Mouse (Mus musculus) hindbrain, embryonic 14.5 days (tissue): ENCODE results near the gene Efl1. TPM values are rescaled to one million over a fixed set of nuclear protein-coding genes. Genes with fewer than 3 reads are reported as not detected.

Source experiments
- ATAC-seq: fragments of 200-750 bp; cut with Nextera tagmentation; 2 replicates; pipeline ENCODE4 v1.8.0; 2017; ENCODE audit warnings: moderate number of reproducible peaks, mild to moderate bottlenecking, moderate TSS enrichment, moderate library complexity; ENCODE audit not compliant: low FRiP score
- DNase-seq: peaks from one replicate; pipeline ENCODE4 v3.0.0-alpha.2; 2015; ENCODE audit warnings: low spot score
- H3K27ac ChIP-seq: fragments of 300-500 bp; sonication (generic); 2 replicates; pipeline ENCODE4 v1.5.1; 2014; ENCODE audit warnings: mild to moderate bottlenecking, moderate library complexity
- H3K27me3 ChIP-seq: fragments of 300-500 bp; sonication (generic); 2 replicates; pipeline ENCODE4 v1.6.1; 2014; ENCODE audit warnings: mild to moderate bottlenecking, low read length, mixed read lengths; ENCODE audit not compliant: control insufficient read depth, insufficient read depth
- H3K36me3 ChIP-seq: fragments of 300-500 bp; sonication (generic); replicated peaks from 2 replicates; pipeline ENCODE4 v1.6.1; 2014; ENCODE audit not compliant: control insufficient read depth, insufficient read depth
- H3K4me1 ChIP-seq: fragments of 300-500 bp; sonication (generic); replicated peaks from 2 replicates; pipeline ENCODE4 v1.6.1; 2014; ENCODE audit warnings: antibody characterized with exemption, low read length, mixed read lengths; ENCODE audit not compliant: control insufficient read depth, insufficient read depth
- H3K4me2 ChIP-seq: fragments of 300-500 bp; sonication (generic); replicated peaks from 2 replicates; pipeline ENCODE4 v1.6.1; 2014; ENCODE audit warnings: mild to moderate bottlenecking, moderate library complexity
- H3K4me3 ChIP-seq: fragments of 300-500 bp; sonication (generic); replicated peaks from 2 replicates; pipeline ENCODE4 v1.5.1; 2014; ENCODE audit warnings: mild to moderate bottlenecking, low read length
- H3K9ac ChIP-seq: fragments of 300-500 bp; sonication (generic); 2 replicates; pipeline ENCODE4 v1.6.1; 2014
- H3K9me3 ChIP-seq: fragments of 300-500 bp; sonication (generic); 2 replicates; pipeline ENCODE4 v1.6.1; 2016; ENCODE audit warnings: low read length; ENCODE audit not compliant: control insufficient read depth
- WGBS: fragments of 180-500 bp; shearing (Covaris S2); extraction: QIAGEN DNeasy Blood & Tissue Kit; methylation state at CpG from one replicate; pipeline ENCODE4 v1.1.7; 2014; 5-methylcytosine and 5-hydroxymethylcytosine counted together
- polyA plus RNA-seq: library from polyadenylated mRNA; unstranded; fragments of >200 nt; fragmentation: Nextera tagmentation; extraction: Ambion mirVana; gene quantifications from 2 replicates; pipeline ENCODE4 v1.2.1, GENCODE M21; 2014

Gene Efl1
- polyA plus RNA-seq, 1 experiment from 2014 or later, result 22.4 TPM

- ATAC-seq (peak; percentile 55; the same call in 1 of the 2 replicates), DNase-seq (peak; percentile 51)
- Histone ChIP-seq H3K9me3 (no peaks in the 10 kb centered on the region), H3K4me1 (peaks cover 16% of the 10 kb centered on the region), H3K4me2 (peak overlapping the region; percentile 43), H3K27ac (no peak overlapping the region; the same call in 1 of the 2 replicates), H3K27me3 (no peaks in the 10 kb centered on the region), H3K36me3 (no peaks in the 10 kb centered on the region), H3K4me3 (peak overlapping the region; percentile 4; the same call in 1 of the 2 replicates), H3K9ac (no peak overlapping the region)
- WGBS, result 15% methylated on average over 19 of the region's 19 CpGs
These were observed 162.9 kb downstream of the Efl1 start for GRCm38 (mm10) chr7:82811140-82811851.

- no peaks in the 10 kb centered on the region for H3K9me3 ChIP-seq
- peaks cover 16% of the 10 kb centered on the region for H3K4me1 ChIP-seq
- H3K36me3 ChIP-seq, result no peaks in the 10 kb centered on the region
- no peak overlapping the region for H3K9ac ChIP-seq
- WGBS, result 83% methylated on average over 19 of the region's 19 CpGs
- DNase-seq (no peak), ATAC-seq (no peak)
- no peak overlapping the region for H3K27ac ChIP-seq
- no peak overlapping the region for H3K4me2 ChIP-seq
- H3K4me3 ChIP-seq, result no peak overlapping the region
- no peaks in the 10 kb centered on the region for H3K27me3 ChIP-seq
These were observed 164.1 kb downstream of the Efl1 start for GRCm38 (mm10) chr7:82812186-82813155.

- 94% methylated on average over 7 of the region's 7 CpGs for WGBS
- H3K4me3 ChIP-seq, result no peak overlapping the region
- H3K9ac ChIP-seq, result no peak overlapping the region
- no peaks in the 10 kb centered on the region for H3K27me3 ChIP-seq
- no peak for ATAC-seq
- H3K4me2 ChIP-seq, result no peak overlapping the region
- no peak for DNase-seq
- no peak overlapping the region for H3K27ac ChIP-seq
- no peaks in the 10 kb centered on the region for H3K9me3 ChIP-seq
- no peaks in the 10 kb centered on the region for H3K36me3 ChIP-seq
- H3K4me1 ChIP-seq, result no peaks in the 10 kb centered on the region
These were observed 171.1 kb downstream of the Efl1 start for GRCm38 (mm10) chr7:82819541-82819940.

- Histone ChIP-seq H3K9ac (no peak overlapping the region), H3K4me1 (no peaks in the 10 kb centered on the region), H3K4me2 (no peak overlapping the region), H3K9me3 (no peaks in the 10 kb centered on the region), H3K27ac (no peak overlapping the region), H3K4me3 (no peak overlapping the region), H3K27me3 (no peaks in the 10 kb centered on the region), H3K36me3 (no peaks in the 10 kb centered on the region)
- 74% methylated on average over 4 of the region's 4 CpGs for WGBS
- ATAC-seq (no peak), DNase-seq (no peak)
These were observed 172.2 kb downstream of the Efl1 start for GRCm38 (mm10) chr7:82820661-82821060.

- Histone ChIP-seq H3K9ac (no peak overlapping the region), H3K27ac (no peak overlapping the region), H3K36me3 (no peaks in the 10 kb centered on the region), H3K9me3 (no peaks in the 10 kb centered on the region), H3K27me3 (no peaks in the 10 kb centered on the region), H3K4me1 (no peaks in the 10 kb centered on the region), H3K4me2 (no peak overlapping the region), H3K4me3 (no peak overlapping the region)
- ATAC-seq (no peak), DNase-seq (no peak)
- 70% methylated on average over 3 of the region's 3 CpGs for WGBS
These were observed 173.1 kb downstream of the Efl1 start for GRCm38 (mm10) chr7:82821501-82821900.

- WGBS, result 44% methylated on average over 1 of the region's 1 CpGs
- no peaks in the 10 kb centered on the region for H3K9me3 ChIP-seq
- DNase-seq (no peak), ATAC-seq (no peak)
- no peak overlapping the region for H3K9ac ChIP-seq
- H3K27ac ChIP-seq, result no peak overlapping the region
- no peak overlapping the region for H3K4me2 ChIP-seq
- H3K27me3 ChIP-seq, result no peaks in the 10 kb centered on the region
- H3K4me1 ChIP-seq, result no peaks in the 10 kb centered on the region
- no peak overlapping the region for H3K4me3 ChIP-seq
- H3K36me3 ChIP-seq, result no peaks in the 10 kb centered on the region
These were observed 174.1 kb downstream of the Efl1 start for GRCm38 (mm10) chr7:82822528-82822927.

Other genes with a start within 250 kb of the Efl1 start
- 33.9 and 34.5 TPM in 2 replicates for gene Saxo2, start 86 bp upstream of the Efl1 start, polyA plus RNA-seq
- gene Mex3b, start 218.7 kb downstream of the Efl1 start, polyA plus RNA-seq, result 35.0 and 36.1 TPM in 2 replicates